Mouse (Mus musculus) myocyte (in vitro differentiated cells): Measurements from ENCODE around the gene Dph1.

ENCODE experiments used
- CEBPB ChIP-seq: IDR thresholded peaks from 2 replicates; pipeline ENCODE4 v1.6.1; 2011; ENCODE audit warnings: mild to moderate bottlenecking, moderate library complexity; ENCODE audit not compliant: poor library complexity, insufficient read depth, severe bottlenecking
- E2F4 ChIP-seq: IDR thresholded peaks from one replicate; pipeline ENCODE4 v1.6.1; 2011; ENCODE audit warnings: mild to moderate bottlenecking, control low read depth, moderate library complexity; ENCODE audit not compliant: insufficient read depth
- MAX ChIP-seq: IDR thresholded peaks from one replicate; pipeline ENCODE4 v1.6.1; 2011; ENCODE audit warnings: low read depth, mild to moderate bottlenecking, control low read depth
- MYOD1 ChIP-seq, 3 experiments: IDR thresholded peaks; one replicate each; pipeline ENCODE4 v1.6.1; 2011; ENCODE audit warnings: control low read depth in 2 of 3, low read depth in 2 of 3, mild to moderate bottlenecking in 2 of 3, moderate library complexity in 1 of 3; ENCODE audit not compliant: insufficient read length in 2 of 3, control insufficient read depth in 1 of 3
- MYOG ChIP-seq, 3 experiments: IDR thresholded peaks; one replicate each; pipeline ENCODE4 v1.6.1; 2011; ENCODE audit warnings: control low read depth in 2 of 3, low read depth in 2 of 3, mild to moderate bottlenecking in 2 of 3; ENCODE audit not compliant: insufficient read length in 2 of 3, control insufficient read depth in 1 of 3, insufficient read depth in 1 of 3
- POLR2A ChIP-seq: IDR thresholded peaks from one replicate; pipeline ENCODE4 v1.6.1; 2011; ENCODE audit warnings: low read depth, mild to moderate bottlenecking, control low read depth, moderate library complexity; ENCODE audit not compliant: insufficient read length
- POLR2AphosphoS2 ChIP-seq: IDR thresholded peaks from one replicate; pipeline ENCODE4 v1.6.1; 2011; ENCODE audit warnings: low read depth, control low read depth; ENCODE audit not compliant: insufficient read length
- REST ChIP-seq: IDR thresholded peaks from one replicate; pipeline ENCODE4 v1.6.1; 2011; ENCODE audit warnings: mild to moderate bottlenecking, control low read depth, moderate library complexity; ENCODE audit not compliant: insufficient read depth, insufficient read length
- SRF ChIP-seq: IDR thresholded peaks from one replicate; pipeline ENCODE4 v1.6.1; 2011; ENCODE audit warnings: low read depth; ENCODE audit not compliant: control insufficient read depth, insufficient read length
- USF1 ChIP-seq: IDR thresholded peaks from one replicate; pipeline ENCODE4 v1.6.1; 2011; ENCODE audit warnings: low read depth, mild to moderate bottlenecking, control low read depth, moderate library complexity

DNA sequence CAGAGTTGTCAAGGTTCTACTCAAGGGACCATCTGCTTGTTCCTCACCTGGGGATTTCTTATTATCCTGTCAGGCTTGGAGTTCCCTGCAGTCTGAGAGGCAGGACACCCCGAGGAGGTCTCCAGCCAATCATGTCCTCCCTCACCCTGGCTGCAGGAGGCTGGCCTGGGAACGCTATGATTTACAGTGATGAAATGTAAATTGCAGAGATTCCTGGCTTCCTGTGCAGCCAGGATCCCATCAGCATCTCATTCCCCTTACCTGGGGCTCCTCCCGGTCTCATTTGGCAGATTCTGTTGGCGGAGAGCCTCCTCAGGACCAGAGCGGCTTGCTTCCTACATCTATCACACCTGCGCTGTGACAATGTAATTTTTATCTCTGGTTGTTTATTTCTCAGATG lies 38.2 kb upstream of the Dph1 start:
- TF ChIP-seq POLR2A (no peak), POLR2AphosphoS2 (no peak), E2F4 (no peak), SRF (no peak), USF1 (no peak), MAX (no peak), CEBPB (no peak), MYOD1 (IDR thresholded peaks at IDR 0.05; ENCODE audit: control insufficient read depth in 1 of 3, insufficient read length in 2 of 3, low read depth in 2 of 3) (no peak), REST (no peak), MYOG (IDR thresholded peaks at IDR 0.05; ENCODE audit: control insufficient read depth in 1 of 3, insufficient read depth in 1 of 3, insufficient read length in 2 of 3, low read depth in 2 of 3) (no peak)
